Mouse (Mus musculus) G1E (cell line): ENCODE results near the gene Oxct2a. TPM values are rescaled to one million over a fixed set of nuclear protein-coding genes. Genes with fewer than 3 reads are reported as not detected.
"Not testable (repeated sequence)": the region's sequence is repeated elsewhere in the genome, so short reads cannot be mapped to it uniquely, and the experiment has no call there.

Experiments used
- ATAC-seq: 2 replicates; pipeline ENCODE4 v1.8.0; 2016; ENCODE audit warnings: mild to moderate bottlenecking; ENCODE audit not compliant: insufficient number of reproducible peaks, poor library complexity, low FRiP score, severe bottlenecking; ENCODE audit errors: extremely low read depth
- DNase-seq: peaks from one replicate; pipeline ENCODE4 v3.0.0; 2012; ENCODE audit warnings: low spot score
- H3K27me3 ChIP-seq: 2 replicates; pipeline ENCODE4 v1.6.1; 2012; ENCODE audit warnings: mild to moderate bottlenecking, low read length, inconsistent platforms; ENCODE audit not compliant: insufficient read depth
- H3K36me3 ChIP-seq: replicated peaks from 2 replicates; pipeline ENCODE3; 2012; ENCODE audit warnings: mild to moderate bottlenecking, inconsistent platforms
- H3K4me1 ChIP-seq: 2 replicates; pipeline ENCODE4 v1.6.1; 2012; ENCODE audit warnings: low read depth, low read length, inconsistent platforms, mixed read lengths; ENCODE audit not compliant: insufficient read depth
- H3K4me3 ChIP-seq: 2 replicates; pipeline ENCODE4 v1.5.1; 2012; ENCODE audit warnings: low read depth, mild to moderate bottlenecking, inconsistent platforms, low read length, moderate library complexity, mixed read lengths
- H3K9me3 ChIP-seq: replicated peaks from 2 replicates; pipeline ENCODE4 v1.6.1; 2012; ENCODE audit warnings: inconsistent platforms
- CTCF ChIP-seq: IDR thresholded peaks from 2 replicates; pipeline ENCODE4 v1.5.1; 2012; ENCODE audit warnings: low read depth, low read length, inconsistent platforms, mixed read lengths
- GATA1 ChIP-seq: IDR thresholded peaks from 2 replicates; pipeline ENCODE4 v1.6.1; 2012; ENCODE audit warnings: borderline replicate concordance, low read length, inconsistent platforms, mixed read lengths
- GATA2 ChIP-seq: IDR thresholded peaks from 2 replicates; pipeline ENCODE4 v1.6.1; 2012; ENCODE audit warnings: low read depth, low read length, inconsistent platforms, borderline replicate concordance
- POLR2AphosphoS5 ChIP-seq: IDR thresholded peaks from 2 replicates; pipeline ENCODE4 v1.6.1; 2012; ENCODE audit warnings: low read depth, low read length, inconsistent platforms; ENCODE audit not compliant: insufficient replicate concordance
- TAL1 ChIP-seq: conservative IDR thresholded peaks from 2 replicates; pipeline ENCODE4 v1.6.1; 2012; ENCODE audit warnings: low read depth, low read length, inconsistent platforms, mixed read lengths
- polyA plus RNA-seq: library from polyadenylated mRNA; stranded (reverse); fragments of >175 nt; gene quantifications from 2 replicates; pipeline ENCODE4 v1.2.3, GENCODE M21; 2012
- total RNA-seq, 2 experiments: library from RNA; stranded (forward) in 1 of 2; stranded (reverse) in 1 of 2; fragments of 200-1000 nt in 1 of 2; fragments of >200 nt in 1 of 2; fragmentation: Nextera tagmentation in 1 of 2; gene quantifications; 2 replicates each; pipeline ENCODE4 v1.2.3; 2014 to 2017

Gene Oxct2a
- total and polyA plus RNA-seq, 3 experiments, result 0.33 TPM; not detected in 2

DNA sequence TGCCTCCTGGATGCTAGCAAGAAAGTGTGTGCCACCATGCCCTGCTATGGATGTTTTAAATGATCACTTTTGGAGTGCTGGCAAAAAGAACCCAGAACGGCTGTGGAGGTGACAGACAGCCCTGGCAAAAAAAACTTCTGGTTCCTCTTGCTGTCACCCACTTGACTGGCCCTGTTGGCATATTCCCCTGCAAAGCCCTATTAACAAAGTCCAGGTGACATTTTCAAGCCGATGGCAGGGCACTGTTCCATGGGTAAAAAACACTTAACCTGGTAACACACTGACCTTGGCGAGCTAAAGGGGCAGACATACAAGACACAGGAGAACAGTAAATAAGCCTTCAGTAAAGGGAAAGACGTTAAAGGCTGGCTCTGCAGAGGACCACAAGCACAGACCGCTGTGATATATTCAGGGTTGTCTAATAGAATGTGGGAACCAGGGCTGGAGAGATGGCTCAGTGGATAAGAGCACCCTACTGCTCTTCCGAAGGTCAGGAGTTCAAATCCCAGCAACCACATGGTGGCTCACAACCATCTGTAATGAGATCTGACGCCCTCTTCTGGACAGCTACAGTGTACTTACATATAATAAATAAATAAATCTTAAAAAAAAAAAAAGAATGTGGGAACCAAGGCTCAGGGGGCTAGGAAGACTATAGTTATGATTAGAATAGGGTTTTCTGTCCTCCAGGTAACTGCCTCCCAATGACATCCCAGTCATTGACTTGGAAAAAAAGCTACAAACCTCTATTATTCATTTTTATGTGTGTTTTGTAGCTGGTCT lies 29.6 kb downstream of the Oxct2a start:
- Histone ChIP-seq H3K9me3 (no peaks in the 10 kb centered on the region), H3K36me3 (peaks cover 97% of the 10 kb centered on the region), H3K27me3 (no peaks in the 10 kb centered on the region), H3K4me1 (peaks cover 55% of the 10 kb centered on the region), H3K4me3 (no peak overlapping the region)
- ATAC-seq (no peak), DNase-seq (no peak)
- TF ChIP-seq TAL1 (no peak), POLR2AphosphoS5 (no peak), CTCF (no peak), GATA2 (no peak), GATA1 (no peak)

- H3K9me3 ChIP-seq, result no peaks in the 10 kb centered on the region
- no peak for ATAC-seq
Observed at GRCm38 (mm10) chr4:123292989-123293388, 30.4 kb downstream of the Oxct2a start.

GRCm38 (mm10) chr4:123292390-123292789 lies 31.0 kb downstream of the Oxct2a start:
- Histone ChIP-seq H3K4me1 (peaks cover 65% of the 10 kb centered on the region), H3K36me3 (peaks cover 99% of the 10 kb centered on the region), H3K9me3 (no peaks in the 10 kb centered on the region), H3K4me3 (no peak overlapping the region), H3K27me3 (no peaks in the 10 kb centered on the region)
- DNase-seq, result no peak
- TF ChIP-seq TAL1, result no peak
- no peak for TF ChIP-seq CTCF
- no peak for TF ChIP-seq POLR2AphosphoS5
- no peak for TF ChIP-seq GATA1
- no peak for TF ChIP-seq GATA2
- ATAC-seq, result no peak

More at GRCm38 (mm10) chr4:123292989-123293388, 30.4 kb downstream of the Oxct2a start:
- Histone ChIP-seq H3K36me3 (peaks cover 99% of the 10 kb centered on the region), H3K4me3 (no peak overlapping the region), H3K27me3 (no peaks in the 10 kb centered on the region), H3K4me1 (peaks cover 63% of the 10 kb centered on the region)
- TF ChIP-seq GATA2, result no peak
- TF ChIP-seq GATA1, result no peak
- TF ChIP-seq POLR2AphosphoS5, result no peak
- no peak for TF ChIP-seq CTCF
- TF ChIP-seq TAL1, result no peak
- no peak for DNase-seq

DNA sequence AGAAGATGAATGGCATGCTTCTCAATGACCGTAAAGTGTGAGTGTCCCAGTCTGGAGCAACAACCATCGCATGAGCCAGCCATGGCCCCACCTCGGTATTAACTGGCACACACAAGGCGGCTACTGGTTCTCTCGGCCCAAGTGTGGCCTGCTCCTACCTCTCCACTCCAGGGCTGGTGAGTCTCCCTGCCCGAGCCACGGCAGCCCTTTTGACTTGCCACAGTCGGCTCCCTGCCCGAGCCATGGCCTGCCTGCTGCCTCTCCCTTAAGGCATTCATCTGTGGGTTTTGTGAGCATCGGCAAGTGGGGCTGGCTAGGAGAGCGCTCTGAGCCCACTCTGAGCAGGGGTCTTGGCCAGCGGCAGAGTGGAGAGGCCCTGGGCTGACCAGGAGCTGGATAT lies 34.4 kb downstream of the Oxct2a start:
- Histone ChIP-seq H3K27me3 (no peaks in the 10 kb centered on the region), H3K4me1 (peaks cover 74% of the 10 kb centered on the region), H3K4me3 (peak overlapping the region; percentile 20; the same call in 1 of the 2 replicates), H3K9me3 (no peaks in the 10 kb centered on the region), H3K36me3 (peaks cover 99% of the 10 kb centered on the region)
- DNase-seq (no peak), ATAC-seq (no peak)
- TF ChIP-seq GATA2, result no peak

GRCm38 (mm10) chr4:123286790-123287189 lies 36.6 kb downstream of the Oxct2a start:
- Histone ChIP-seq H3K36me3 (peaks cover 81% of the 10 kb centered on the region), H3K9me3 (no peaks in the 10 kb centered on the region), H3K4me1 (peaks cover 73% of the 10 kb centered on the region), H3K4me3 (peak overlapping the region; percentile 58; the same call in 1 of the 2 replicates), H3K27me3 (no peaks in the 10 kb centered on the region)
- TF ChIP-seq TAL1 (peak; percentile 88), POLR2AphosphoS5 (no peak), CTCF (no peak), GATA1 (no peak), GATA2 (0 out of 2 replicates have a peak, but pooled peaks have one; percentile 51)
- peak; percentile 79 for ATAC-seq
- DNase-seq, result peak; percentile 43

DNA sequence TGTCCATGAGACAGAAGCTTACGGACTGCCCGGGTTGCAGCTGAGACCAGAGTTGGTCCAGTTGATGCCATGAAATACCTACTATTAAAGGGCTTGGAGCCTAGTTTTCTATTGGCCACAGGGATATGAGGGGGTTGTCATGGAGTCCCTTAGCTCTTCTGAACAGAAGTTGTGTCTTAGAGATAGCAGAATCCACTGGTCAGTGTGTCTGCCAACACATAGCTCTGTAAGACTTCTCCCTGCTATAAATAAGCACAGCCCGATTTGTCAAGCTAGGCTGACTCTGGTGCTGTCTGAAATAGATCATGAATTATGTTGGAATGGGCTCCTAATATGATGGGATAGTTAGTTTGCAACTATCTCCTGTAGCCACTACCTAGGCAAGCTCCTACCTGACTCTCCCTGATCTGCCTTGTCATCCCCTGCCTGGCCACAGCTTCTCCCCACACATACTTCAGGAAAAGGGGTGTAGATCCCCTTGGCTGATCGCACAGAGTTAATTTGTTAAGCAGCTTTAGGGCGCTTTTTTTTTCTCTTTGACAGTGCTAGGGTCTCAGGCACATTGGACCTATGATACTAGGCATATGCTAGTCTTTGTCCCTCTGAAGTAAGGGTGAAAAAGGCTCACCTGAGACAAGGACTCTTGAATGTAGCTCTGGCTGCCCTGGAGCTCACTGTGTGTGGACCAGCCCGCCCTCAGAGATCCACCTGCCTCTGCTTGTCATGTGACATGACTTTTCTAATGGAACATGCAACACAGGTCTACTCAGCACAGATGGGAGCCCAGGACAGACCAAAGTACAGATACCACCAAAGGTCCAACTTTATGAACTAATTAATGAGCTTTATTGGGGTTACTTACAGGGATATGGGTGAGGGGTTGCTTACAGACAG lies 38.5 kb downstream of the Oxct2a start:
- H3K4me3 ChIP-seq, result peak overlapping the region; percentile 74
- H3K27me3 ChIP-seq, result no peaks in the 10 kb centered on the region
- H3K36me3 ChIP-seq, result peaks cover 64% of the 10 kb centered on the region
- ATAC-seq (no peak), DNase-seq (no peak)
- peaks cover 64% of the 10 kb centered on the region for H3K4me1 ChIP-seq
- TF ChIP-seq TAL1 (no peak), CTCF (no peak), POLR2AphosphoS5 (no peak)
- no peaks in the 10 kb centered on the region for H3K9me3 ChIP-seq

DNA sequence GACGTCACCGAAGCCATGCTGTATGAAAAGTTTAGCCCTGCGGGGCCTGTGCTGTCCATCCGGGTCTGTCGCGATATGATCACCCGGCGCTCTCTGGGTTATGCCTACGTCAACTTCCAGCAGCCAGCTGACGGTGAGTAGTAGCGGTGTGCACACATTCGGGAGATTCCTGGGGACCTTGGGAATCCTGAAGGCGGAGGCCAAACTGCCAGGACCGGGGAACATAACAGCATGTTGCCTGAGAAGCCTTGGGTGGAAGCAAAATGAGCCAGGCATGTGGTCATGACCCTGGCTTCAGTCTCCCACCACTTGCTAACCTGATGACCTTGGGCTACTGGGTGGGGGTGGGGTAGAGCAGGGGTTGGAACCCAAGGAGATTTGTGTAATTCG lies 39.8 kb downstream of the Oxct2a start:
- DNase-seq, H3K27me3 ChIP-seq, H3K9me3 ChIP-seq, ATAC-seq: not testable (repeated sequence)
- Histone ChIP-seq H3K4me3 (peak overlapping the region; percentile 74), H3K4me1 (peaks cover 50% of the 10 kb centered on the region), H3K36me3 (peaks cover 51% of the 10 kb centered on the region)

GRCm38 (mm10) chr4:123282915-123283674 lies 40.3 kb downstream of the Oxct2a start:
- Histone ChIP-seq H3K4me1 (peaks cover 45% of the 10 kb centered on the region), H3K36me3 (peaks cover 45% of the 10 kb centered on the region), H3K4me3 (peak overlapping the region; percentile 74)
- not testable (repeated sequence) for H3K27me3 ChIP-seq, ATAC-seq, H3K9me3 ChIP-seq, DNase-seq
